Mouse (Mus musculus) C2C12 (cell line): ENCODE measurements at regions not wholly inside any gene's neighbourhood (a gene's known extent, or its start where the extent isn't known, plus 50 kb on each side); places are given as distances from the start of the nearest gene placed in this dataset.

Source experiments
- CEBPB ChIP-seq: IDR thresholded peaks from one replicate; pipeline ENCODE4 v1.6.1; 2011; ENCODE audit warnings: low read depth, mild to moderate bottlenecking, control low read depth, moderate library complexity
- CTCF ChIP-seq: IDR thresholded peaks from one replicate; pipeline ENCODE4 v1.5.1; 2011; ENCODE audit not compliant: control insufficient read depth, insufficient read depth, insufficient read length
- FOSL1 ChIP-seq: IDR thresholded peaks from one replicate; pipeline ENCODE4 v1.8.0; 2011; ENCODE audit warnings: mild to moderate bottlenecking, low read length; ENCODE audit not compliant: poor library complexity, insufficient read depth, severe bottlenecking
- MAX ChIP-seq: IDR thresholded peaks from one replicate; pipeline ENCODE4 v1.6.1; 2011; ENCODE audit warnings: mild to moderate bottlenecking, control low read depth
- MYOD1 ChIP-seq: IDR thresholded peaks from one replicate; pipeline ENCODE4 v1.6.1; 2011; ENCODE audit warnings: low read depth; ENCODE audit not compliant: control insufficient read depth, insufficient read length
- MYOG ChIP-seq: IDR thresholded peaks from one replicate; pipeline ENCODE4 v1.6.1; 2011; ENCODE audit not compliant: control insufficient read depth, insufficient read length; ENCODE audit errors: extremely low read depth
- USF1 ChIP-seq: IDR thresholded peaks from one replicate; pipeline ENCODE4 v1.6.1; 2011; ENCODE audit warnings: low read depth, mild to moderate bottlenecking, control low read depth, moderate library complexity

DNA sequence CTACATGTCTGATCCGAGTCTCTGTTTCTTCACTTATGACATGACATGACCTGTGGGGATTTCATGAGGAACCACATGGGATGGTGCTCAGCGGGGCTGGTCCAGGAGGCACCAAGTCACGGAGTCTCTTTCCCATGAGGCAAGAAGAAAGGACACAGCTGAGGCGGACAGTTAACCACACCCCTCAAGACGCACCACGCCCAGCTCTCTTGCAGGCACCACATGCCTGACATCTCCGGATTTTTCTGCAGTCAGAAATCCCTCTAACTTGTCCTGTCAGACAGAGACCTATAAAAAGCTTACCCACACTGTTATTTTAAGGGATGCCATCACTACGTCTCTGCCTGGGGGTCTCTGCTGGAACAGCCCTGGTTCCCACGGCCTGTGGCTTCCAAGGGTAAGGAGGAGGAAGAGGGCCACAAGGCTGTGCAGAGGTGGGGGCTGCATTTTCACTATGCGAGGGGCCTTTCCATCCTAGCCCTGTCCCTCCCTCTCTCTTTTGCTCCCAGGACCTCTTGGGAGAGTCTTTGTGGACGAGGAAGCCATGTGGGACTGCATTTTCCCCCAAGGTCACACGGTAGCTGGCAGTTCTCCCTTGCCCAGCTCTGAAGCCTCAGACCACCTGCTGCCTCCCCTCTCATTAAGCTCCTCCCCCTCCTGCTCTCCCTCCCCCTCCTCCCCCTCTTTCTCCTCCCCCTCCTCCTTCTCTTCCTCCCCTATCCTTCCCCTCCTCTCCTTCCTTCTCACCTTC is 154.6 kb upstream of the Gm26897 start:
- TF ChIP-seq CTCF: no peak
- no peak for TF ChIP-seq MYOD1
- no peak for TF ChIP-seq MAX
- TF ChIP-seq MYOG: no peak
- no peak for TF ChIP-seq USF1
- TF ChIP-seq CEBPB: no peak
- TF ChIP-seq FOSL1: no peak
